ENCODE assay signal across 22 mouse cellular contexts in the genomic region with DNA sequence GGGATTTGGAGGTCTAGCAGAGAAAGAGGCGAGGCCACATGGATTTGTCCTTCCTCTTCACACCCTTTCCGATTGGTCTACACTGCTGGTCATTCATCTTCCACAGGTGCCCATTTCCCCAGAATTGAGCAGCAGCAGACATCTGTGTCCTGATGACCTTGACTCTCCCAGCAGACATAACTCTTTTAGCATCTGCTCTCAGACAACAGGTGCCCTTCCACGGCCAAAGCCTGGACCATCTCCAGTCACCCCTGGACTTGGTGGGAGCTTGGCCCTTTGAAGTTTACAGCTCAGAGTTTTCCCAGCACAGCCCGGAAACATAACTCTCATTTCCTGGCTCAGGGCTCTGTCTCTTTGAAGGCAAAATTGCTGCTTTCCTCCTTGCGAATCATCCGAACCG.
"Had no signal": no experiment of that assay in that cellular context is flagged by ENCODE, and none has a peak within 500 bp of the region (broad histone marks: within the 10 kb centered on the region; RNA-seq: fewer than 3 reads in every experiment).

No protein-coding gene starts in this region.

- H3K36me3 ChIP-seq: kidney, embryonic 15.5 days; limb, embryonic 12.5 days; liver, embryonic 12.5 days; liver, embryonic 15.5 days; lung, embryonic 15.5 days; midbrain, embryonic 12.5 days; midbrain, embryonic 15.5 days; neural tube, embryonic 13.5 days; stomach, embryonic 15.5 days had no signal

- H3K4me2 ChIP-seq: kidney, embryonic 15.5 days; limb, embryonic 12.5 days; liver, embryonic 12.5 days; liver, embryonic 15.5 days; lung, embryonic 15.5 days; midbrain, embryonic 12.5 days; midbrain, embryonic 15.5 days; neural tube, embryonic 13.5 days; stomach, embryonic 15.5 days had no signal

- H3K4me3 ChIP-seq: kidney, embryonic 15.5 days; layer of hippocampus, adult 2 months; left cerebral cortex, adult 2 months; limb, embryonic 12.5 days; liver, embryonic 12.5 days; liver, embryonic 15.5 days; lung, embryonic 15.5 days; midbrain, embryonic 12.5 days; midbrain, embryonic 15.5 days; neural tube, embryonic 13.5 days; stomach, embryonic 15.5 days had no signal

- ATAC-seq: intestine, postnatal 0 days; liver, embryonic 12.5 days; midbrain, embryonic 15.5 days had no signal

- H3K9me3 ChIP-seq: kidney, embryonic 15.5 days; limb, embryonic 12.5 days; liver, embryonic 12.5 days; liver, embryonic 15.5 days; lung, embryonic 15.5 days; midbrain, embryonic 12.5 days; midbrain, embryonic 15.5 days; neural tube, embryonic 13.5 days; stomach, embryonic 15.5 days had no signal

- H3K4me1 ChIP-seq: liver, embryonic 12.5 days; liver, embryonic 15.5 days; midbrain, embryonic 12.5 days; midbrain, embryonic 15.5 days; neural tube, embryonic 13.5 days had no signal

- DNase-seq: kidney, adult 8-10 months; layer of hippocampus, postnatal 36 days; liver; lung, adult 18-20 months; lung, postnatal 14 days; lung, postnatal 4 days; retina, postnatal 1 day; right cerebral cortex, postnatal 25 days; spleen, adult 18-20 months; thymus, postnatal 25 days had no signal

- H3K27me3 ChIP-seq: kidney, embryonic 15.5 days; limb, embryonic 12.5 days; liver, embryonic 12.5 days; liver, embryonic 15.5 days; lung, embryonic 15.5 days; midbrain, embryonic 12.5 days; midbrain, embryonic 15.5 days; neural tube, embryonic 13.5 days; stomach, embryonic 15.5 days had no signal

- H3K9ac ChIP-seq: kidney, embryonic 15.5 days; limb, embryonic 12.5 days; liver, embryonic 12.5 days; liver, embryonic 15.5 days; lung, embryonic 15.5 days; midbrain, embryonic 12.5 days; midbrain, embryonic 15.5 days; neural tube, embryonic 13.5 days; stomach, embryonic 15.5 days had no signal

- H3K27ac ChIP-seq: kidney, embryonic 15.5 days; layer of hippocampus, adult 2 months; left cerebral cortex, adult 2 months; limb, embryonic 12.5 days; liver, embryonic 12.5 days; liver, embryonic 15.5 days; lung, embryonic 15.5 days; midbrain, embryonic 12.5 days; midbrain, embryonic 15.5 days; neural tube, embryonic 13.5 days; stomach, embryonic 15.5 days had no signal
